Mouse (Mus musculus) left cerebral cortex, postnatal 36 days (tissue): ENCODE data around the gene 2510009E07Rik. TPM values are rescaled to one million over a fixed set of nuclear protein-coding genes. Genes with fewer than 3 reads are reported as not detected.
A peak's percentile ranks its signal among the peaks of the same experiment; 100 is the strongest.

Source experiments
- DNase-seq, 2 experiments: peaks; one replicate each; pipeline ENCODE4 v3.0.0; 2021 to 2022; ENCODE audit warnings: low spot score in 2 of 2, mixed read lengths in 1 of 2
- intact Hi-C: fragments of 180-260 bp; cut with DNase I; formaldehyde crosslinking; loops from one replicate; pipeline ENCODE4 v1.15.1; 2025
- total RNA-seq, 2 experiments: library from RNA; stranded (reverse); gene quantifications; 2 replicates each; pipeline ENCODE4 v1.2.3; 2021

2510009E07Rik gene
- total RNA-seq, 2 experiments from 2014 or later: 46.9 to 47.0 TPM

- intact Hi-C loops: no loop called here
- no peak for DNase-seq
Observed at GRCm38 (mm10) chr16:21641944-21642343, 52.5 kb downstream of the 2510009E07Rik start.

DNA sequence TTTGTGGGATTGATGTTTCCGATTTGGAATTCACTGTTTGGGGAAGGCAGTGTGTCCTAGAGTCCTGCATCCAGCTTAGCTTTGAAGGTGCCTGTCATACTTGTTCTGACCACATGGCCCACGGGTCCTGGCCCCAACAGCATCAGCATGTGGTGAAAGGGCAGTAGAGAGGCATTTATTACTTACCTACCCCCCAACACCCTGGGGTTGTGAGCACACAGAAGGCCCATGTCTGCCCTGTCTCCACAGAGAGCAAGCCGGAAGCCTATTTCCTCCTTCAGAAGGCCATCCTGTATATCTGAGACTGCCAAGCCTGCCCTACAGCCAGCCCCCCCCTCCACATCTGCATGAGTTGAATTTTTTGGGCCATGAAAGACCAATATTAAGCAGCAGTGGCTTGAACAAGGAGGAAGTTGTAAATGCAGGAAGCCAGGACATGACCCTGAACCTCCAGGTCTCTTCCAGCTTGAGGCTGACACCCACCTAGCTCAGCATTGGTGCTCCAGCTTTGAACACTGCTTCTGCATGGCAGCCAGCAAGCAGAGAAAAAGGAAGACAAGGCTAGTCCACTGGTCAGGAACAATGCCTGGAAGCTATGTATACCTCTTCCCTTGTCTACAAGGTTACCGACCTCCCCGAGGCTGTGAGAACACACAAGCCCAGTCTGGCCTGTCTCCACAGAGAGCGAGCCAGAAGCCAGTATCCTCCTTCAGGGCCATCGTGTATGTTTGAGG, 53.5 kb downstream of the 2510009E07Rik start:
- intact Hi-C loops: no loop called here
- no peak for DNase-seq

GRCm38 (mm10) chr16:21637201-21637819, 57.2 kb downstream of the 2510009E07Rik start:
- intact Hi-C loops: no loop called here
- DNase-seq: no peak

GRCm38 (mm10) chr16:21636156-21636853, 58.2 kb downstream of the 2510009E07Rik start:
- no peak for DNase-seq
- intact Hi-C loops: no loop called here

DNA sequence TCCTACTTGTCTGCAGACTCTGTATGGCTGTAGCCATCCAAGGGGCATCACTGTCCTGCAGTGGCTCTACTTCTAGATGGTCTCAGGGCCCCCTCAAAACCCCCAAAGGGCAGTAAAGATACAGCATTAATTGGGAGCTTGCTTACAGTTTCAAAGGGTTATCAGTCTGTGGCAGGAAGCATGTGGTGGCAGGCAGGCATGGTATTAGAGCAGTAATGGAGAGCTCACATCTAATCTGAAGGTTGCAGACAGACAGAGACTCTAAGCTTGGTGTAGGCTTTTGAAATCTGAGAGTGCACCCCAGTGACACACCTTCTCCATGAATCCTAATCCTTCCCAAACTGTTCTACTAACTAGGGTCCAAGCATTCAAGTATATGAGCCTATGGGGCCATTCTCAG, 60.0 kb downstream of the 2510009E07Rik start:
- DNase-seq: no peak
- intact Hi-C loops: no loop called here

DNA sequence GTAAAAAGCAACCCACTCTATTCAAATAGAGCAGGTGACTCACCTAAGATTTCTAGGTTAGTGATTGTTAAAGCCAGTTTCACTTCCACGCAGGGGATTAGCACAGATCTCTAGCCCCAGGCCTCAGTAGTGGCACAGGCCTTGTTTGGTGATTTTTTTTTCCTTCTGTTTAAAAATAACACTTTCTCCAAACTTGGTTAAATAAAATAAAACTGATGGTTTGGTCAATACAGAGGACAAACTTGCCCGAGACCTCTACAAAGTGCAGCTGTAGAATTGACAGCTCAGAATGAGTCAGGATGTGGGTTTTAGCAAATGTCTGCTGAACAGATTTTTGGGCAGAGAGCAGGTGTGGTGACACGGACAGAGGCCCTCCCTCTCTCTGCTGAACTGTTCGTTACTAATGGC, 62.6 kb downstream of the 2510009E07Rik start:
- intact Hi-C loops: no loop called here
- no peak for DNase-seq

DNA sequence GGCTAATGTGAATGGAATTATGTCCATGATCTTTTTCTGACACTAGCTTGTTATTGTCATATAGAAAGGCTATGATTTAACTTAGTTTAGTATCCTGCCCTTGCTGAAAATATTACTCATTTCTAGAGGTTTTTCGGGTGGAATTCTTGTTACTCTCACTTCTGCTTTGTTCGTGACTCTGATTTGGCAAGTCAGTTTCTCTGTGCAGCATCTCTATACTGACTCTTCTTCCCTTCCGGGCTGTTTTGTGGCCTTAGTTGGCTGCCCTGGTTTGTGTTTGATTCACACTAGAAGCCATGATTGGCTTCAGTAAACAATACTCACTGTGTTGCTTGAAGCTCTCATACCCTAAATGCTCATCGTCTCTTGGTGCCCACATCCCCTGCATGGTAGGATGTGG, 63.9 kb downstream of the 2510009E07Rik start:
- no peak for DNase-seq
- intact Hi-C loops: no loop called here

DNA sequence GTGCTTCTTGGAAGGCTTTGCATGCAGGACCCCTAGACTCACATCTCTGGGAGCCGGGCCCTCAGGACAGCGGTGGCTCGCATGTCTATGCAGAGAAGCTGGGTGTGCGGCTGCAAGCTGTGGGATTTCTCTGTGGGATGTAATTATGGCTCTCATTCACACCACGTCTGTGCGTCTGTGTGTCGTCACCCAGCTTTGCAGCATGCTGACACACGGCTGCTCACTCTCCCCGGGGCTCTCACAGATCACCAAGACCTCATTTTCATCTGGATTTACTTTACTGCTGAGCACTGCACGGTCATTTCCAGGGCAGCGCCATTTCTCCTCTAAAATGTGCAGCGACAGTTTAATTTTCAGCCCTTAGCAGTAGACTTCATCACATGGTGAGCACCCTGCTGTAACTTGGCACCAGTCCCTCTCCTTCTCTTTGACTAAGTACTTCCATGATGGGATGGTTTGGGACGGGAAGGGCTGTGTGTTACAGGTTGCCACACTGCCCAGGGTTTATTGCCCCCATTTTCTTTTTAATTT, 66.3 kb downstream of the 2510009E07Rik start:
- DNase-seq: peak; percentile 35 to 46
- intact Hi-C loops: no loop called here

DNA sequence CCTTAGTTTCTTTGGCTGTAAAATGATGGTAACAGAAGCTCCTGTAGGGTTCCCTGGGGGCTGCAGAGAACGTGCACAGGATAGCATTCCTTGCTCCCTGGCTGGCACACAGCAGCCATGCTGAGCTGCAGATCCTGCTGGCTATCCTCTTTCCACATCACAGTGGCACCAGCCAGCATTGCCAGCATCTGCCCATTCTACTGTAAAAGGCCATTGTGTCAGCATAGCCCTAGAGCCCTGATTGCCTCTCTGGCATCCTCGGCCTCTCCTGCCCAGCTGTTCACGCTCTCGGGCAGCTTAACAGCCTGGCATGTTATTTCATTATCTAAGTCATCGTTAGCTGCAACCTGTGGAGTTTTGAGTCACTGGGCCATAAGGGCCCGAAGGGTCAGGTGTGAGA, 67.2 kb downstream of the 2510009E07Rik start:
- no peak for DNase-seq
- intact Hi-C loops: no loop called here

DNA sequence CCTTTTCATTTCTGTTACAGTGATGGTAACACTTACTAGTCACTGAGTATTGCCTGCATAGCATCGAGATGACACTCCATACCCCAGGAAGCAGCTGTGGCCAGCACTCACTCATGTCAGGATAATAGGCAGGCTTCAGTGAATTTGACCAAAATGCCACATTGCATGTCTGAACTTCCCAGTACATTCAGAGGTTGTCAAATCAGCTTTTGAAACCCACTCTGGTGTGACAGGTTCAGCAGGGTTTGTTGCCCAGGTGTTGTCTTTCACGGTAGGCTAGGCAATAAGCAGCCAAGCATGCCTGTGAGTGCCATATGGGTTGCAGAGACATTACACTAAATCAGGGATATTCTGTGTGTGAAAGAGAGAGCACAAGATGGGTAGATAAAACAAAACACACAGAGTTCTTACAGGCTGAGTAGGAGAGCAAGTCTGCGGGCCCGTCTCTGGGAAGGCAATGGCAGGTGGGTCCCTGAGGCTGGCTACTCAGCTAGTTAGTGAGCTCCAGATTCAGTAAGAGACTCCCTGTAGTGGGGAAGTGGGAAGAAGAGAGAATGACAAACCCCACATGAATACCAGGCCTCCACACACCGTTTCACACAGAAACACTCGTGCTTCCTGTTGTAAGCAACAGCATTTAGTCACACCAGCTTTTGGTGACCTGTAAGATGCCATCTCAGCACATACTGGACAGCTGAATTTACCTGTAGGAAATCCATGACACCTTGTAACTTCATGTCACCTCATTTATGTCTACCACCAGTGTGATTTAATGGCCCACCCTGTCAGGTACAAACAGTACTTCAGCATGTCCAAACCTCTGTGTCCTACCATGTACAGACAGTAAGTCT, 68.5 kb downstream of the 2510009E07Rik start:
- intact Hi-C loops: no loop called here
- DNase-seq: no peak

DNA sequence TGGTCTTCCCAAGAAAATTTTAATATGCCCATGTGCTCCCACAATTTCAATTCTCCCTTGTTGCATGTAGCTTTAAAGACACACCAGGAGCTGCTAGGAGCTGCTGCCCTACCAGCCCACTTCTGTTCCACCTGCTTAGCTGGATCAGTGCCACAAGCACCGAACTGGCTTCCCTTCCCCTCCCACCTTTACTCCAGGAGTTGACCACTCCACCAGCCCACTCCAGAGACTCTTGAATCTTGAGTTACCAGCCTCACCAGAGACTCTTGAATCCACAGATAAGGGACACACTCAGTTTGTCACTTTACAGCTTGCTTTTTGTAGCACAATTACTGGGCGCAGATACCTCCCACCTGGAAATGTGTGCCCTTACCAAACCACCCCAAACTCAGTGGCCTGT, 73.8 kb downstream of the 2510009E07Rik start:
- intact Hi-C loops: no loop called here
- no peak for DNase-seq

GRCm38 (mm10) chr16:21615802-21616201, 78.7 kb downstream of the 2510009E07Rik start:
- intact Hi-C loops: loop anchor here (5.0 kb wide), 1 partner anchor 111 kb away; no protein-coding TSS in a partner anchor
- no peak for DNase-seq

DNA sequence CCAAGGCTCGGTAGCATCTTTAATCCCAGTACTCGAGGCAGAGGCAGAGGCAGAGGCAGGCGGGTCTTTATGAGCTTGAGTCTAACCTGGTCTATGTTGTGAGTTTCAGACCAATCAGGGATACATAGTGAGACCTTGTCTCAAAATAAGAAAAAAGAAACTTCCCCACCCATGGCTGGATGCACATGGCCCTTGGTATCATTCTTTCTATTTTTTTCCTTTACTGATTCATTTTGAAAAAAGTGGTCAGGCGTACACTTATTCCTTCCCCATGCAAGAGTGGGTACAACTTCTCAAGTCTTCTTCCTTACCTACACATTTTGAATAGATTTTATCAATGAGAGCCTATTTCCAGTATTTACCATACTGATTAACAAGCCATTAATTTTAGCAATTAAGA, 84.0 kb downstream of the 2510009E07Rik start:
- intact Hi-C loops: no loop called here

GRCm38 (mm10) chr16:21608176-21608865, 86.1 kb downstream of the 2510009E07Rik start:
- intact Hi-C loops: loop anchor here (5.0 kb wide), 1 partner anchor 86 kb away; no protein-coding TSS in a partner anchor
- DNase-seq: peak in 1 of 2 experiments; percentile 9

More for the DNA sequence above, 84.0 kb downstream of the 2510009E07Rik start:
- DNase-seq: no peak

GRCm38 (mm10) chr16:21607651-21608040, 86.8 kb downstream of the 2510009E07Rik start:
- intact Hi-C loops: loop anchor here (5.0 kb wide), 1 partner anchor 85 kb away; no protein-coding TSS in a partner anchor
- no peak for DNase-seq

DNA sequence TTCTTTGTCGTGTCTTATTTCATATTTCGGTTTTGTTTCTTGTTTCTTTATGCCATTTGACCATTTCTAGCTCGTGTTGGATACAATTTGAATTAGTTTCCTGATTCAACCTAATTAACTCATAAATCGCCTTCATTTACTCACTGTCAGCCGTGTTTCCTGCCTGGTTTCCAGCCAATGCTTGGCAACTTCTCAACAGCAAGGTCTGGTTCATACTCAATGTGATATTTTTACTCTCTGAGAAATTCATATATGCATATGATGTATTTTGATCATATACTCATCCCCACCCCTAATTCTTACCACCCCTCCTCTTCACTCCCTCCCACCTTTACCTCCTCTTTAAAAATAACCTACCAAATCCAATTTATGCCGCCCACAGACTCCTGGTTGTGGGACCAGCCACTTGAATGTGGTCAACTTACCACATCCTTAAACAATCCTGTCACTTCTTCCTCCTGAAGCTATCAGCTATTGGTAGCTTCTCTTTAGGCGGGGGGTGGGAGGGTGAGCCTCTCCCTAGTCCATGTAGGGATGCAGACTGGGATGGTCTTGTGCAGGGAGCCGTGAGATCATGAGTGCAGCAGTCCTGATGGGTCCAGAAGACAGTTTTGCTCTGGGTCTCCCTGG, 87.3 kb downstream of the 2510009E07Rik start:
- intact Hi-C loops: loop anchor here (5.0 kb wide), 1 partner anchor 85 kb away; no protein-coding TSS in a partner anchor
- peak in 1 of 2 experiments; percentile 9 for DNase-seq

DNA sequence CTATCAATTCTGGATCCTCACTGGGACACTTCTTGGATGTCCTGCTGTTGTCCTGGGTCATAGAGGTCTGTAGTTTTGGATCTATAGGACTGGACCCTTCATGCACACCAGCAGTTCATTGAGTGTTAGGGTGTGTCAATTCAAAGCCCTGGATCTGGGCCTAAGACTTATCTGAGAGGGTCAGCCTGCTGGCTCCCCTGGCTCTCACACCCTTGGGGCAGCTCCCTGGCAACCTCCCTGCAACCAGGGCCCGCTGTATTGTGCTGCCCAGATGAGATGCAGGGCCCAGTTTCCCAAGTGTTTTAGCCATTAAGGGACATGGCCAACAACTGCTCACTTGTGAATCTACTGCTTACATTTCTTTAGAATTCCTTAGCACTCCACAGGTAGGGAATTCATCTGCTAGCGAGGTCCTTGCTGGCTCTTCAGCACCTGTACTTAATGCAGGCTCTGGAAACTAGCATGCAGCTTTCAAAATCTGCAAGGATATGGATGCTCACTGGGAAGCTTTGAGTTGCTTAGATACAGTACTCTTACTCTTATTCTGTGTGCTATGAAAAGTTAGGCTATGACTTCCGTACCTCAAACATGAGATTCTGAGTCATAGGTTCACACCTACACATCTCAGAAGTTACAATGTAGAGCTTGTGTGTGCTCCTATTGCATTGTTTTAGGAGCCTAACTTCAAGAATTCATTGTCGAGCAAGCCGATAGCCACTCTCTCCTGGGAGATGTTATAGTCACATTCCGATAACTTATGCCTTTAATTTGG, 88.0 kb downstream of the 2510009E07Rik start:
- DNase-seq: peak in 1 of 2 experiments; percentile 3
- intact Hi-C loops: loop anchor here (5.0 kb wide), 1 partner anchor 84 kb away; no protein-coding TSS in a partner anchor
